Mouse (Mus musculus): Measurements from ENCODE around the gene Aoah.

GRCm38 (mm10) chr13:20820712-20821328 lies 26.9 kb downstream of the Aoah start:
- TF ChIP-seq NRF1 (IDR thresholded peaks at IDR 0.05; ENCODE audit: low read depth, low read length), result no peak
- TF ChIP-seq MAX (IDR thresholded peaks at IDR 0.05; ENCODE audit: low read length), result no peak
- TF ChIP-seq ZNF384 (IDR thresholded peaks at IDR 0.05; ENCODE audit: low read depth, low read length), result no peak
- no peak for TF ChIP-seq ELF1 (IDR thresholded peaks at IDR 0.05; ENCODE audit: low read depth, low read length)
- no peak for TF ChIP-seq POLR2A (IDR thresholded peaks at IDR 0.05; ENCODE audit: low read depth, low read length)
- no peak for TF ChIP-seq IRF4 (IDR thresholded peaks at IDR 0.05; ENCODE audit: low read depth, low read length)
- TF ChIP-seq CTCF (conservative IDR thresholded peaks at IDR 0.05 in 1 of 2, IDR thresholded peaks at IDR 0.05 in 1 of 2; ENCODE audit: low read depth in 2 of 2, low read length in 2 of 2), result no peak
- TF ChIP-seq EP300 (IDR thresholded peaks at IDR 0.05; ENCODE audit: low read length), result no peak
- TF ChIP-seq HCFC1 (IDR thresholded peaks at IDR 0.05; ENCODE audit: low read depth, low read length), result no peak
- TF ChIP-seq ZC3H11A (IDR thresholded peaks at IDR 0.05; ENCODE audit: low read depth, low read length), result no peak
- TF ChIP-seq USF1 (IDR thresholded peaks at IDR 0.05; ENCODE audit: low read depth, low read length), result no peak
- no peak for TF ChIP-seq CHD2 (IDR thresholded peaks at IDR 0.05; ENCODE audit: low read length)
- TF ChIP-seq JUND (conservative IDR thresholded peaks at IDR 0.05; ENCODE audit: low read depth, low read length), result no peak
- TF ChIP-seq POLR2AphosphoS2 (IDR thresholded peaks at IDR 0.05; ENCODE audit: low read depth, low read length), result no peak

All from CH12.LX (cell line).